Mouse (Mus musculus): ENCODE measurements around the gene Patj. TPM values are rescaled to one million over a fixed set of nuclear protein-coding genes. Genes with fewer than 3 reads are reported as not detected.

Gene Patj
- polyA plus RNA-seq (2014; fragmentation: Illumina TruSeq; extraction: RNeasy Lipid Tissue Mini Kit (QIAGEN cat#74804); ENCODE audit: low replicate concordance): 44.8 TPM

DNA sequence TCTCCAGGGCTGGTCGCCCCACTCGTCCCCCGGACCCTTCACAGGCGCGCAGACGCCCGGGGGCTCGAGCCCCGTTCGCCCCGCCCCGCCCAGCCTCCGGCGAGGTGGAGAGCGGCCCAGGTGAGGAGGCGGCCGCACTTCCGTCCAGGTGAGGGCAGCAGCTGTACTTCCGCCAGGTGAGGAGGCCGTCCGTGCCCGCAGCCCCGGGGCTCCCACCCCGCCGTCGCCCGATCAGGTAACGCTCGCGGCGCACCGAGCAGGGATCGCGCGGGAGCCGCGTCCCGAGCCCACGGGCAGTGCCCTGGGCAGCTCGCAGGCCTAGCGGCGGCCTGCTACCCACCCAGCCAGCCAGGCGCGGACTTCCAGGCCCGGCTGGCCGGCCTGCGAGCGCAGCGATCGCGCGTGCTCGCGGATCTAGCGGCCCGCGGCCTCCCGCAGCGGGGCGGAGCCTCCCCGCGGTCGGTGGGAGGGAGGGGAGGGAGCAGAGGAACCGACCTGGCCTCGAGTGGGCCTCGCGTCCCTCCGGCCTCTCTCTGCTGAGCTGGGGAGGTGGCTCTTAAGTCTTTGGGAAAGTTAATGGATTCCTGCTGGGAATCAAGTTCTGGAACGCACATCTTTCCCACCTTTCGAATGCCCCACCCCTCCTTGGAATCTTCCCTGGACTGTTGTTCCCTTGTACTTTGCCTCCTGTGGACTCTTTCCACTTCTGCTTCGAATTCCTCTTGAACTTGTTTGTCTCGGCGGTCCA, at the start of gene Patj:
Gene Patj (plus strand): TSS at position 96 of the 748 bp plus-strand sequence.

DNA sequence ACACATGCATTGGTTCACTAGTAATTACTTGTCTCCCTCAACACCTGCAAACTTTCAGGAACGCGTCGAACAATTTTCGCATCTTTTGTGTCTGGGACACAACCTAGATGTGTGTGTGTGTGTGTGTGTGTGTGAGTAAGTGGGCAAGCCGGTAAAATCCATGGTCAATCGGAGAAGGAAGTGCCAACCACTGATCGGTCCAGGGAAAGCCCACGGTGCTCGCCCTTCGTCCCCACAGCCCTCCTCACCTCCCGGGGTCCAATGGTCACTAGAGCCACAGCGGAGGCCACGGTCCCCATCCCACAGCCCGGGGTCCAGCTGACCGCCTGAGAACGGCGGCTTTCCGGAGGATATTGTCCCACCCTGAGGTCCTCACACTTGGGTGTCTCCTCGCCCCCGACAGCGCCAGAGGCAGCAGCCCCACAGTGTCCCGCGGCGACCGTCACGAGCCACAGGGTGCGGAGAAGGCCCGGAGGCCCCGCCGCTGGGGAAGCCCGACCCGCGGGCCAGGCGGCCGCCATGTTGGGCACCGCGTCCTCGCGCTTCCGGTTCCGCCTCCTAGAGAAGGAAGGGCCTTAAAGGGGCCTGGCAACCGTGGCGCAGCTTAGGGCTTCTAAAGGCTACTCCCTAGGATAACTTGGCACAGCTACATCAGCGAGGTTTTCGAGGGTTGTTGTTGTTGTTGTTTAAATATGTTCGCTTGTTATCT, 12.7 kb upstream of the Patj start, which contains the start of gene Tm2d1:
Gene Tm2d1 (minus strand): TSS at position 591 of the 709 bp plus-strand sequence.

DNA sequence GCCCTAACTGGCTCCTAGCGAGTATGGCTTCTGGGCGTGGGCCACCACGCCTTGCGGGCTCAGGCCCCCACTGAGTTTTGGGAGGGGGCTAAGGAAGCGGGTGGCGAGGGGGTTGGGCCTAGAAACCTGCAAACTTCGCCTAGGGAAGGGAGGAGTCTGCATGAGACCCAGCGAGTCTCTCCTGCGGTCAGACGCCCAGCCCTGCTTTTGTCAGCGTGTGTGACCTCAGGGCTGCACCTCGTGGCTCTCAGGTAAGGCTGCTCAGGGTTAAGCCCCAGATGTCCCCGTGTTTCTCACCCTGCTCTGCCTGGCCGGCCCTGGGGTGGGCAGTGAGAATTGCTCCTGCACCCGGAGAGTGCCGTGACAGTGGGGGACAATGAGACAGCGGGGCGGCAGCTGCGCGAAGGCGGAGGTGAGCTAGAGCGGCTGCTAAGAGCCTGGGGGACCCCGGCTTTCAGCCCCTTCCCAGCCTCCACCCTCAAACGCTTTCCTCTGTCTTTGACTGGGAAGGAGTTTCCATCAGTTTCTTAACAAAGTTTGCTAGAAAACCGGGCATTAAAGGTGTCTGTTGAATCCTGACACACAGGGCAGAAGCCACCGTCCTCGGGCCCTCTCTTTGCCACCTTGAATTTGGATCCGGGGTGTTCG, 331.1 kb downstream of the Patj start, which contains the start of gene L1td1:
Gene L1td1 (plus strand): TSS at position 145 of the 648 bp plus-strand sequence.

Other genes with a start within 250 kb of the Patj start
- 128 TPM for gene Tm2d1, start 12.5 kb upstream of the Patj start, polyA plus RNA-seq (2014; fragmentation: Illumina TruSeq; extraction: RNeasy Lipid Tissue Mini Kit (QIAGEN cat#74804); ENCODE audit: low replicate concordance)